Mouse (Mus musculus): ENCODE measurements around the gene Exosc10. TPM values are rescaled to one million over a fixed set of nuclear protein-coding genes. Genes with fewer than 3 reads are reported as not detected.

Exosc10 gene
- total and polyA plus RNA-seq, 3 experiments, result 21.9 to 39.6 (median 38.7) TPM

DNA sequence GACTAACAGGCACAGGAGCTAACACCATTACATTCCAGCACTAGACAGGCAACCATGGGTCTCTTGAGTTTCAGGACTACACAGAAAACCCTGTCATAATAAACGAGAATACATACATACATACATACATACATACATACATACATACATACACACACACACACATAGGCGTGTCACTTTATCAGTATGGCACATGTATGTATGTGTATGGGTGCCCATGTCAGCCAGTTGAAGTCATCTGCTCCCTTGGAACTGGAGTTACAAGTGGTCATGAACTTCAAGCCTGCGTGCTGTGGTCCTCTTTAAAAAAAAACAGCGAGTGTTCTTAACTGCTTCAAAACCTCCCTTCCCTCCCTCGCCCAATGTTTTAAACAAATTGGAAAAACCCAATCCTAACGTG lies 463 bp upstream of the Exosc10 start:
- H3K36me3 ChIP-seq (ENCODE audit: control insufficient read depth, insufficient read depth, low read length), result no peaks in the 10 kb centered on the region

DNA sequence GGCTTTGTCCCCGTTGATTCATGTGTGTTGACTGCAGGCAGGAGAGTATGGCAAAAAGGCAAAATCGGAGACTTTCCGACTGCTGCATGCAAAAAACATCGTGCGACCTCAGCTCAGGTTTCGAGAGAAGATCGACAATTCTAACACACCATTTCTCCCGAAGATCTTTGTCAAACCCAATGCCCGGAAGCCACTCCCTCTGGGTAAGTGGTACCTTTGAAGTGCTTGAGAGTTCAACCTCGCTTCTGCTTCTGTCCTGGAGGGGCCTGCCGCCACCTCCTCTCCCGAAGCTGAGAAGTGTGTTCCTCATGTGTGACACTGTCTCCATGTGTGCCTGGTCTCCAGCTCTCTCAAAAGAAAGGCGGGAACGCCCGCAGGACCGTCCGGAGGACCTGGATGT lies 4.4 kb downstream of the Exosc10 start:
- TF ChIP-seq CTCF (IDR thresholded peaks at IDR 0.05), result no peak
- no peak for TF ChIP-seq POLR2A (IDR thresholded peaks at IDR 0.05; ENCODE audit: insufficient read depth, low read depth, low read length)
- no peak for TF ChIP-seq EP300 (IDR thresholded peaks at IDR 0.05; ENCODE audit: insufficient read depth, low read depth, low read length)
- Histone ChIP-seq H3K79me2 (replicated peaks; ENCODE audit: control insufficient read depth, insufficient read depth, low read length) (peaks cover 2% of the 10 kb centered on the region; the same call in 1 of the 2 replicates), H3K4me1 (ENCODE audit: control insufficient read depth, insufficient read depth, low read length) (no peaks in the 10 kb centered on the region; the same call in 1 of the 2 replicates), H3K27ac (no peak overlapping the region), H3K9ac (ENCODE audit: low read depth, low read length) (no peak overlapping the region), H3K36me3 (ENCODE audit: control insufficient read depth, insufficient read depth, low read length) (no peaks in the 10 kb centered on the region), H3K4me3 (no peak overlapping the region), H3K27me3 (ENCODE audit: control insufficient read depth, insufficient read depth, low read length) (no peaks in the 10 kb centered on the region)
- 93% methylated on average over 17 of the region's 17 CpGs for WGBS
- intact Hi-C loops (cut with DNase I), result no loop called here
- DNase-seq, result no peak

More for the DNA sequence above, 463 bp upstream of the Exosc10 start:
- peak overlapping the region; percentile 97 for H3K27ac ChIP-seq
- H3K4me3 ChIP-seq, result peak overlapping the region; percentile 79
- H3K79me2 ChIP-seq (replicated peaks; ENCODE audit: control insufficient read depth, insufficient read depth, low read length), result peaks cover 2% of the 10 kb centered on the region; the same call in 1 of the 2 replicates
- H3K4me1 ChIP-seq (ENCODE audit: control insufficient read depth, insufficient read depth, low read length), result no peaks in the 10 kb centered on the region; the same call in 1 of the 2 replicates
- peak overlapping the region; percentile 92 for H3K9ac ChIP-seq (ENCODE audit: low read depth, low read length)
- intact Hi-C loops (cut with DNase I), result loop anchor here (2.0 kb wide), 1 partner anchor 33 kb away; the partner anchor contains the start of gene Srm
- no peak for DNase-seq
- WGBS, result 21% methylated on average over 6 of the region's 6 CpGs
- TF ChIP-seq POLR2A (IDR thresholded peaks at IDR 0.05; ENCODE audit: insufficient read depth, low read depth, low read length), result no peak
- TF ChIP-seq EP300 (IDR thresholded peaks at IDR 0.05; ENCODE audit: insufficient read depth, low read depth, low read length), result no peak
- TF ChIP-seq CTCF (IDR thresholded peaks at IDR 0.05), result no peak
- no peaks in the 10 kb centered on the region for H3K27me3 ChIP-seq (ENCODE audit: control insufficient read depth, insufficient read depth, low read length)

DNA sequence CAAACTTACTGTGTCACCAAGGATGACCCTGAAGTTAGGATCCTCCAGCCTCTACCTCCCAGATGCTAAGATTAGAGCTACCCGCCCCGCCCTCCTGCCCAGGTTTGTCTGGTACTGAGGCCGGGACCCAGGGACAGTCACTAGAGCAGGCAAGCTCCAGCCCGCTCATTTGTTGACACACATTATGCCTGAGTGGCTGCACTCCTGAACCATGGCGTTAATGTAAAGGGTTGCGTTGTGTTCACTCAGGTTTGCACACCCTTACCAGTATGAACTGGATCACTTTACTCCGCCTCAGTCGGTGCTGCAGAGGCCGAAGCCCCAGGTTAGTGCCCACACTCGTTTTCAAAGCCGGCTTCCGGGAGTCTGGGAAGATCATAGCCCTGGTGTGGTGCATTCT lies 5.4 kb downstream of the Exosc10 start:
- no peak for TF ChIP-seq CTCF (IDR thresholded peaks at IDR 0.05)
- TF ChIP-seq EP300 (IDR thresholded peaks at IDR 0.05; ENCODE audit: insufficient read depth, low read depth, low read length), result no peak
- no peak for TF ChIP-seq POLR2A (IDR thresholded peaks at IDR 0.05; ENCODE audit: insufficient read depth, low read depth, low read length)
- H3K4me3 ChIP-seq, result no peak overlapping the region
- no peaks in the 10 kb centered on the region; the same call in 1 of the 2 replicates for H3K4me1 ChIP-seq (ENCODE audit: control insufficient read depth, insufficient read depth, low read length)
- H3K36me3 ChIP-seq (ENCODE audit: control insufficient read depth, insufficient read depth, low read length), result no peaks in the 10 kb centered on the region
- DNase-seq, result no peak
- no peak overlapping the region for H3K9ac ChIP-seq (ENCODE audit: low read depth, low read length)
- 96% methylated on average over 12 of the region's 12 CpGs for WGBS
- H3K27ac ChIP-seq, result no peak overlapping the region
- intact Hi-C loops (cut with DNase I), result no loop called here
- no peaks in the 10 kb centered on the region for H3K27me3 ChIP-seq (ENCODE audit: control insufficient read depth, insufficient read depth, low read length)
- peaks cover 1% of the 10 kb centered on the region; the same call in 1 of the 2 replicates for H3K79me2 ChIP-seq (replicated peaks; ENCODE audit: control insufficient read depth, insufficient read depth, low read length)

DNA sequence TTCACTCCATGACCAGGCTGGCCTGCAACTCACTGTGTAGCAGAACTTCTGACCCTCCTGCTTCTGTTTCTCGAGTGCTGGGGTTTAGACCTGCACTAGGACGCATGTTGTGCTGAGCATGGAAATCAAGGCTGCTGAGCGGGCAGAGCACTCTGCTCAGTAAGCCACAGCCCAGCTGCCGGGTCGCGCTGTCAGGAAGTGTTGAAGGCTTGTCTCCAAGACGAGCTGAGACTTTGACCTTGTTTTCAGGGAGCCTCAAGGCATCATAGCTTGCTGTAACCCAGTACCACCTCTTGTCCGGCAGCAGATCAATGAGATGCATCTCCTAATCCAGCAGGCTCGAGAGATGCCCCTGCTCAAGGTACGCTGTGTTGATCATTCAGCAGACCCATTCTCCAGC lies 11.9 kb downstream of the Exosc10 start:
- intact Hi-C loops (cut with DNase I), result no loop called here
- Histone ChIP-seq H3K9ac (ENCODE audit: low read depth, low read length) (no peak overlapping the region), H3K4me1 (ENCODE audit: control insufficient read depth, insufficient read depth, low read length) (no peaks in the 10 kb centered on the region), H3K27me3 (ENCODE audit: control insufficient read depth, insufficient read depth, low read length) (no peaks in the 10 kb centered on the region), H3K79me2 (replicated peaks; ENCODE audit: control insufficient read depth, insufficient read depth, low read length) (no peaks in the 10 kb centered on the region), H3K27ac (no peak overlapping the region), H3K4me3 (no peak overlapping the region), H3K36me3 (ENCODE audit: control insufficient read depth, insufficient read depth, low read length) (no peaks in the 10 kb centered on the region)
- 85% methylated on average over 10 of the region's 10 CpGs for WGBS
- TF ChIP-seq POLR2A (IDR thresholded peaks at IDR 0.05; ENCODE audit: insufficient read depth, low read depth, low read length) (no peak), EP300 (IDR thresholded peaks at IDR 0.05; ENCODE audit: insufficient read depth, low read depth, low read length) (no peak), CTCF (IDR thresholded peaks at IDR 0.05) (no peak)
- DNase-seq, result no peak

DNA sequence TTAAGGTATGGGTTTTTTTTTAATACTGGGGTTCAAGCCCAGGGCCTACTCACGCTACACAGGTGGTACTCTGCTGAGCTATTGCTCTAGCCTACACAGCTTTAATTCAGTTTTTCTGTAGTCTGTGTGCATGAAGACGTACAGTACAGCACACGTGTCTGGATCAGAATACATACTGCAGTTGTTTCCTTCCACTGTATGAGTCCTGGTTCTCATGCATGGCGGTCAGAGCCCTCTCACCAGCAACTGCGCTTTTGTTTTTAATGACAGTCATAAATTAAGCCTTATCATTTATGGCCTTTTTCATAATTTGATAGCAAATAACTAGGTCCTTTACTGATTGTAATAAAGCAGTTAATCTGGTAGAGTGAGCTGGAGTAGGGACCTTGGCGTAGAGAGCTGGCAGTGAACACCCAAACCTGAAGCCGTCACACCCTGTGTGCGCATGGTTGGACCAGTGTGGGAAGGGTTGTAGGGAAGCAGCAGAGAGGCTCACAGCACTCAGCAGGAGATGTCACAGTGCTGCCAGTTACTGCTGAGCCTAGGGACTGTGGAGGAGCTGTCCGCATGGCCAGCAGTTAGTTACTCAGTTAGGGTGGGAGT lies 12.6 kb downstream of the Exosc10 start:
- H3K9ac ChIP-seq (ENCODE audit: low read depth, low read length), result no peak overlapping the region
- no peaks in the 10 kb centered on the region for H3K79me2 ChIP-seq (replicated peaks; ENCODE audit: control insufficient read depth, insufficient read depth, low read length)
- H3K4me1 ChIP-seq (ENCODE audit: control insufficient read depth, insufficient read depth, low read length), result no peaks in the 10 kb centered on the region
- no peak overlapping the region for H3K27ac ChIP-seq
- H3K36me3 ChIP-seq (ENCODE audit: control insufficient read depth, insufficient read depth, low read length), result no peaks in the 10 kb centered on the region
- intact Hi-C loops (cut with DNase I), result no loop called here
- H3K27me3 ChIP-seq (ENCODE audit: control insufficient read depth, insufficient read depth, low read length), result no peaks in the 10 kb centered on the region
- no peak overlapping the region for H3K4me3 ChIP-seq
- no peak for TF ChIP-seq EP300 (IDR thresholded peaks at IDR 0.05; ENCODE audit: insufficient read depth, low read depth, low read length)
- no peak for TF ChIP-seq POLR2A (IDR thresholded peaks at IDR 0.05; ENCODE audit: insufficient read depth, low read depth, low read length)
- no peak for TF ChIP-seq CTCF (IDR thresholded peaks at IDR 0.05)
- 97% methylated on average over 9 of the region's 9 CpGs for WGBS
- no peak for DNase-seq

DNA sequence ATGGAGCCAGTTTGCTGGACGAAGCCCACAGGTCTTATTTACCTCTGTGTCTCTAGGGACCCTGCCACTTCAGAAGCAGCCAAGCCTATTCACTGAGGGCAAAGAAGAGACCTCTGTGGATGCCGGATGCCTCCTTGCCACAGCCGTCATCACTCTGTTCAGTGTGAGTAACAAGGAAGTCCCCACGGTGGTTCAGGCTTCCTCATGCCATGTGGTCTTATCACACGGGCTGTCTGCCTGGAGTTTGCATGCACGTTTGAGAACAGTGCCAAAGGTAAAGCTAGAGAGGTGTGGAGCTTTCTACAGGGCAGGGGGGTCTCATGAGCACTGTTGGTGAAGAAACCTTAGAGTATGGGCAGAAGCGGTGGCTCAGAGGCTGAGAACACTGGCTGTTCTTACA lies 15.0 kb downstream of the Exosc10 start:
- Histone ChIP-seq H3K27me3 (ENCODE audit: control insufficient read depth, insufficient read depth, low read length) (no peaks in the 10 kb centered on the region), H3K27ac (no peak overlapping the region), H3K4me1 (ENCODE audit: control insufficient read depth, insufficient read depth, low read length) (no peaks in the 10 kb centered on the region), H3K4me3 (no peak overlapping the region), H3K9ac (ENCODE audit: low read depth, low read length) (no peak overlapping the region), H3K79me2 (replicated peaks; ENCODE audit: control insufficient read depth, insufficient read depth, low read length) (no peaks in the 10 kb centered on the region), H3K36me3 (ENCODE audit: control insufficient read depth, insufficient read depth, low read length) (no peaks in the 10 kb centered on the region)
- DNase-seq, result no peak
- 72% methylated on average over 7 of the region's 7 CpGs for whole genome bisulfite sequencing
- intact Hi-C loops (cut with DNase I), result no loop called here
- TF ChIP-seq CTCF (IDR thresholded peaks at IDR 0.05) (no peak), EP300 (IDR thresholded peaks at IDR 0.05; ENCODE audit: insufficient read depth, low read depth, low read length) (no peak), POLR2A (IDR thresholded peaks at IDR 0.05; ENCODE audit: insufficient read depth, low read depth, low read length) (no peak)

All from heart, adult 2 months (tissue).